Comparison of ENCODE assay signal across 7 mouse cellular contexts in genomic region chr13:21790601-21791283, GRCm38 (mm10). TPM values are rescaled to one million over a fixed set of nuclear protein-coding genes. Genes with fewer than 3 reads are reported as not detected.
A peak's percentile ranks its signal among the peaks of the same experiment; 100 is the strongest.
DNase-seq lines count a peak whose midpoint lies in the region; ATAC-seq and TF ChIP-seq lines count a peak whose summit lies in the region.

No protein-coding gene starts in this region.

- no peak for ATAC-seq in forebrain, embryonic 12.5 days (ENCODE audit: low FRiP score)
- ATAC-seq in stomach, postnatal 0 days (ENCODE audit: low FRiP score, low TSS enrichment): no peak

- H3K27me3 ChIP-seq in forebrain, embryonic 12.5 days: no peaks in the 10 kb centered on the region
- H3K27me3 ChIP-seq in stomach, postnatal 0 days (ENCODE audit: control insufficient read depth, insufficient read depth, low read length): no peaks in the 10 kb centered on the region

- WGBS in forebrain, embryonic 12.5 days: 5% methylated on average over 18 of the region's 18 CpGs
- WGBS in stomach, postnatal 0 days: 13% methylated on average over 16 of the region's 18 CpGs

- no peak for TF ChIP-seq CTCF in stomach, postnatal 0 days (IDR thresholded peaks at IDR 0.05; ENCODE audit: low read depth)

- H3K9me3 ChIP-seq in forebrain, embryonic 12.5 days: no peaks in the 10 kb centered on the region
- no peaks in the 10 kb centered on the region for H3K9me3 ChIP-seq in stomach, postnatal 0 days (ENCODE audit: control insufficient read depth, low read length)

- DNase-seq in ovary, postnatal 36 days (ENCODE audit: low spot score): peak; percentile 22
- no peak for DNase-seq in ovary, adult 18-20 months (ENCODE audit: low spot score)
- peak; percentile 13 for DNase-seq in liver
- DNase-seq in stomach, postnatal 0 days (ENCODE audit: low spot score): peak; percentile 22
- no peak for DNase-seq in urinary bladder, adult 2 months (ENCODE audit: low spot score)
- DNase-seq in cerebellum, postnatal 4 days (ENCODE audit: low spot score in 2 of 2): no peak

- peak overlapping the region; percentile 36; the same call in 1 of the 2 replicates for H3K27ac ChIP-seq in forebrain, embryonic 12.5 days
- H3K27ac ChIP-seq in stomach, postnatal 0 days (replicated peaks): no peak overlapping the region

- H3K36me3 ChIP-seq in forebrain, embryonic 12.5 days (replicated peaks): no peaks in the 10 kb centered on the region
- H3K36me3 ChIP-seq in stomach, postnatal 0 days (ENCODE audit: control insufficient read depth, insufficient read depth, low read length): no peaks in the 10 kb centered on the region

- peak overlapping the region; percentile 11 for H3K4me3 ChIP-seq in forebrain, embryonic 12.5 days (replicated peaks)
- H3K4me3 ChIP-seq in stomach, postnatal 0 days (ENCODE audit: low read depth, low read length): 0 out of 2 replicates have a peak overlapping the region, but pooled peaks have one; percentile 1

- TF ChIP-seq EP300 in stomach, postnatal 0 days (optimal IDR thresholded peaks at IDR 0.05): no peak

- peak overlapping the region; percentile 42 for H3K4me2 ChIP-seq in forebrain, embryonic 12.5 days
- H3K4me2 ChIP-seq in stomach, postnatal 0 days (replicated peaks; ENCODE audit: low read depth): peak overlapping the region; percentile 34

- peaks cover 20% of the 10 kb centered on the region for H3K4me1 ChIP-seq in forebrain, embryonic 12.5 days
- no peaks in the 10 kb centered on the region for H3K4me1 ChIP-seq in stomach, postnatal 0 days (replicated peaks; ENCODE audit: control insufficient read depth, insufficient read depth)

- H3K9ac ChIP-seq in forebrain, embryonic 12.5 days: peak overlapping the region; percentile 45
- no peak overlapping the region; the same call in 1 of the 2 replicates for H3K9ac ChIP-seq in stomach, postnatal 0 days (ENCODE audit: low read length)

RNA-seq across cellular contexts. Expression of gene Hist1h2bp, which starts 3.5 kb away (rescaled TPM):
- polyA plus RNA-seq in forebrain, embryonic 12.5 days (2016; fragmentation: Nextera tagmentation; extraction: Ambion mirVana): 3.0 and 5.2 TPM in 2 replicates
- 0.54 and 2.0 TPM in 2 replicates for polyA plus RNA-seq in stomach, postnatal 0 days (2015; fragmentation: Nextera tagmentation; extraction: Ambion mirVana)
- 0.16 TPM in 1 of 2 replicates, not detected in the other for polyA plus RNA-seq in urinary bladder, adult 2 months (2012; rRNA removed)

RNA-seq across cellular contexts. Expression of gene Hist1h2an, which starts 3.7 kb away (rescaled TPM):
- 13.9 and 15.0 TPM in 2 replicates for polyA plus RNA-seq in forebrain, embryonic 12.5 days (2016; fragmentation: Nextera tagmentation; extraction: Ambion mirVana)
- 1.4 and 1.6 TPM in 2 replicates for polyA plus RNA-seq in stomach, postnatal 0 days (2015; fragmentation: Nextera tagmentation; extraction: Ambion mirVana)
- polyA plus RNA-seq in urinary bladder, adult 2 months (2012; rRNA removed): not detected in 2 replicates

RNA-seq across cellular contexts. Expression of gene Hist1h3i, which starts 7.6 kb away (rescaled TPM):
- polyA plus RNA-seq in forebrain, embryonic 12.5 days (2016; fragmentation: Nextera tagmentation; extraction: Ambion mirVana): 166 and 188 TPM in 2 replicates
- polyA plus RNA-seq in stomach, postnatal 0 days (2015; fragmentation: Nextera tagmentation; extraction: Ambion mirVana): 31.2 and 44.3 TPM in 2 replicates
- polyA plus RNA-seq in urinary bladder, adult 2 months (2012; rRNA removed): 0.65 and 0.96 TPM in 2 replicates

RNA-seq across cellular contexts. Expression of gene Hist1h1b, which starts 10.3 kb away (rescaled TPM):
- 44.0 and 46.6 TPM in 2 replicates for polyA plus RNA-seq in forebrain, embryonic 12.5 days (2016; fragmentation: Nextera tagmentation; extraction: Ambion mirVana)
- polyA plus RNA-seq in stomach, postnatal 0 days (2015; fragmentation: Nextera tagmentation; extraction: Ambion mirVana): 4.3 and 10.5 TPM in 2 replicates
- 0.39 and 0.44 TPM in 2 replicates for polyA plus RNA-seq in urinary bladder, adult 2 months (2012; rRNA removed)

RNA-seq across cellular contexts. Expression of gene Hist1h2bq, which starts 19.3 kb away (rescaled TPM):
- polyA plus RNA-seq in forebrain, embryonic 12.5 days (2016; fragmentation: Nextera tagmentation; extraction: Ambion mirVana): 23.9 and 32.5 TPM in 2 replicates
- 7.7 and 9.9 TPM in 2 replicates for polyA plus RNA-seq in stomach, postnatal 0 days (2015; fragmentation: Nextera tagmentation; extraction: Ambion mirVana)
- polyA plus RNA-seq in urinary bladder, adult 2 months (2012; rRNA removed): 2.7 TPM in 2 replicates

Comparison
In these comparisons a context has a peak if more than half of its experiments do, and no peak if none do; other contexts are left out.
1. DNase-seq: peak in ovary, postnatal 36 days (single experiment), liver (single experiment) and stomach, postnatal 0 days (single experiment); none in ovary, adult 18-20 months (single experiment), urinary bladder, adult 2 months (single experiment) and cerebellum, postnatal 4 days (0 of 2).
2. RNA of gene Hist1h3i, which starts 7.6 kb away (polyA plus RNA-seq): 166 to 188 TPM in forebrain, embryonic 12.5 days and 31.2 to 44.3 TPM in stomach, postnatal 0 days; 0.65 to 0.96 TPM in urinary bladder, adult 2 months; every median in the first group is over 10 times any median in the second.